Mouse (Mus musculus) MN1 (cell line): ENCODE data around the gene RPS10-NUDT3.

ENCODE experiments used
- DNase-seq: peaks from one replicate; pipeline ENCODE4 v3.0.0-alpha.2; 2016; ENCODE audit warnings: low spot score

Gene RPS10-NUDT3

DNA sequence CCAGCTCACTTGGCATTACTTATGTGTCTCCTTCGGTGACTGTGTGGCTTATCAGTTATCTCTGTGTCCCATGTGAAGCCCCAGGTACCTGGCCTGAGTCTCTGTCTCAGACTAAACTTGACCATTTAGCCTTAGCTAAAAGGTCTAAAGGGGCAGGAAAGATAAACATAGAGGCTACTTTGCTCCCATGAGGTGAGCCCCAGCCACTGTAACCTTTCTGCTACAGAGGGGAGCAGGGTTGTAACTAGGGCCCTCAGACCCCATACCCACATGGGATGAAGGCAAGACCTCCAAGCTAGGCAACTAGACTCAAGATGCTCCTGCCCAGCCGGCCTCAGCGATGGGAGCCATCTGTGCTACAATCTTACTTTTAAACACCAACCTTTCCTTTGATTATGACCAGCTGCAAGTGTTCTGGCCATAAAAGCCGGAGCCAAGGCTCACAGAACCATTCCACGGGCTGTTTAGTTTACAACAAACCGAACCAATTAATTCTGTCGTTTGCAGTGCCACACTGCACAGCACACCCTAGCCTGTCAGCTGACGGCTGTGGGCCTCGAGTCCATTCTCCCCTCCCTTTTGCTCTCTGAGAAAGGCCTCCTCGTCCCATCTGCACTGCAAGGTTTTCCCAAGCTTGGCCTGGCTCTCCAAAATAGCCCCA is 59.8 kb downstream of the RPS10-NUDT3 start:
- DNase-seq: no peak

DNA sequence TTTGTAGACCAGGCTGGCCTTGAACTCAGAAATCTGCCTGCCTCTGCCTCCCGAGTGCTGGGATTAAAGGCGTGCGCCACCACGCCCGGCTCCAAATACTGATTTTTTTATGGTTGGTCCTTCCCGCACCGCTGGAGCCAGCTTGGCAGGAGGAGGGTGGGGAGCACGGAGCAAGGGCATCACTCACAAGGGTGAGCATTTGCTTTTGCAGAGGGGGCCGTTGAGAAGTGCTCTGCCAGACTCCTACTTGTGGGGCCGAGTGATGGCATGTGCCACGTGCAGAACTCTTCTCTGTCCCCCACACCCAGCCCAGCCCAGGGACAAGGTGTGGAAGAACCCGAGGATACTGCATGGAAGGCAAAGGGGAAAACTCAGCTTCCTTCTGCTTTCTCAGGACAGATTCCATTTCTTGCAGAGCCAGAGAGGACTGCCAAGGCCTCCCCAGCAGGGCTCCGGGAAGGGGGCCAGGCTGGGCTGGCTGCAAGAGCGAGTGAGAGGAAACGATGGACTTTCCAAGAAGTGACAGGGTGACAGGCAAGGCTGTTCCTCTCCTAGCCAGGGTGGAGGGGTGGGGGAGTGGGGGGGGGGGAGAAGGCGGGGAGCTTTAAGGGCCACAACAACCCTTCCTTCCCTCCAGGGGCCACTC is 60.4 kb downstream of the RPS10-NUDT3 start:
- DNase-seq: no peak

GRCm38 (mm10) chr17:27573772-27574320 is 61.2 kb downstream of the RPS10-NUDT3 start:
- DNase-seq: no peak

DNA sequence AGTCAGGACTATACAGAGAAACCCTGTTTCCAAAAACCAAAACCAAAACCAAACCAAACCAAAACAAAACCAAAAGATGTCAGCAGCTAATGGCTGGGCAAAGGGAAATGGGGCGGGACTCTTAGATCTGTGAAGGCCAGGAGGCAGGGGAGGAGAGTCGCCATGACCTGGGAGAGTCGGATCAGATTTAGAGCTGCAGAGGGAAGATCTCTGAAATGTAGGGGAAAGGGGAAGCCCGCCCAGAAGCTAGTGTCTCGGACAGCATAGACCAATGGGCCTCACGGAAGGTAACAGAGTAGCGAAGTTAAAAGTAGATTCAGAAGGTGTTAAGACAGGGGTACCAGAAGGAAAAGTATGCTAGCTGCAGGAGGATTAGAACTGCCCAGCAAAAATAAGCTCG is 63.7 kb downstream of the RPS10-NUDT3 start:
- DNase-seq: no peak

GRCm38 (mm10) chr17:27568228-27568627 is 66.8 kb downstream of the RPS10-NUDT3 start:
- no peak for DNase-seq

DNA sequence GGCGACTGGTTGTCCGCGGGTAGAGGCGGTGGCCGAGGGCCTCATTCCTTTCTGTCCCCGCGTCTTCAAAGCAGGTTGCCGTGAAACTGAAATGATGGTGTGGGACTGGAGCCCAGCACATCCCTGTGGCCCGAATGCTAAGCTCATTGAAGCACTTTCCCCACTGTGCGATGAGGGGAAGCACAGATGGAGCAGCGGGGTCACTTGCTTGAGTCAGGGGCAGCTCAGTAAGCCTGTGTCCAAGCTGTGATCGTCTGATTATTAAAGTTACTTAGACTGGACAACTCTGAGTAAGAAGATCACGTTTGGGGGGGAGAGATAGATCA is 69.1 kb downstream of the RPS10-NUDT3 start:
- DNase-seq: no peak

GRCm38 (mm10) chr17:27565163-27565941 is 69.7 kb downstream of the RPS10-NUDT3 start, which contains the start of gene AI413582:
TSS of gene AI413582 (minus strand) at chr17:27565756.
- peak; percentile 95 for DNase-seq

DNA sequence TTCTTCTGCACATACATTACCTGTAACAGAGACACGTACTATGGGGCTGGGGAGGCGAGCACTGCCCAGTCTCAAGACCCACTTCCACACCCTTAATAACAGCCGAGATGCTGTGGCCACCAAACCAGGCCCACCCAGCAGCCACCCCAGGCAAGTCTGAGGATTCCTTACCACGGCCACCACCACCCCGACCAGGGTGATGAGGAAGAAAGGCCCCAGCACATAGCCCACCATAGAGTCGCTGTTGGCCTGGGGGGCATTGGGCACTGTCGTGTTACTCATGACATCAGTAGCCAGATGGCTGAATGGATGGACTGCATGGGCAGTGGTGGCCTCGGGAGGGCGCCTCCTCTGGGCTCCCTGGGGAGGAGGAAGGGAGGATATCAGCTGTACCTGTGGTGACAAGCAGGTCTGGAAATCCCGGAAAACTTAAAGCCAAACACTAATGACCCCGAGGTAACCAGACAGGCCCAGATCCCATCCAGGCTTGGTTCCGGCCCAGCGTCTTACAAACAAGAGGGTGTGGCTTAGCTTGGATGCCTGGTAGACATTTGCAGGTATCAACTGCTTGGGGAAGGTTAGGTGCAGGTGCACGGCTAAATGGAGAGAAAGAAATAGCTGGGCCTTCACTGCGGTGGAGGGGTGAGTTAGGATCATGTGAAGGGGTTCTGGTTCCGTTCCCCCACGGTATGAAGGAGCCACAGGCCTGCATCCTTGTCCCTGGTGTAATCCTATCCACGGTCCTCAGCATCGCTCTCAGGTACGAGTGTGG is 70.4 kb downstream of the RPS10-NUDT3 start:
- peak; percentile 48 for DNase-seq

- DNase-seq: peak; percentile 51
Observed at GRCm38 (mm10) chr17:27563771-27564244, 71.2 kb downstream of the RPS10-NUDT3 start.

DNA sequence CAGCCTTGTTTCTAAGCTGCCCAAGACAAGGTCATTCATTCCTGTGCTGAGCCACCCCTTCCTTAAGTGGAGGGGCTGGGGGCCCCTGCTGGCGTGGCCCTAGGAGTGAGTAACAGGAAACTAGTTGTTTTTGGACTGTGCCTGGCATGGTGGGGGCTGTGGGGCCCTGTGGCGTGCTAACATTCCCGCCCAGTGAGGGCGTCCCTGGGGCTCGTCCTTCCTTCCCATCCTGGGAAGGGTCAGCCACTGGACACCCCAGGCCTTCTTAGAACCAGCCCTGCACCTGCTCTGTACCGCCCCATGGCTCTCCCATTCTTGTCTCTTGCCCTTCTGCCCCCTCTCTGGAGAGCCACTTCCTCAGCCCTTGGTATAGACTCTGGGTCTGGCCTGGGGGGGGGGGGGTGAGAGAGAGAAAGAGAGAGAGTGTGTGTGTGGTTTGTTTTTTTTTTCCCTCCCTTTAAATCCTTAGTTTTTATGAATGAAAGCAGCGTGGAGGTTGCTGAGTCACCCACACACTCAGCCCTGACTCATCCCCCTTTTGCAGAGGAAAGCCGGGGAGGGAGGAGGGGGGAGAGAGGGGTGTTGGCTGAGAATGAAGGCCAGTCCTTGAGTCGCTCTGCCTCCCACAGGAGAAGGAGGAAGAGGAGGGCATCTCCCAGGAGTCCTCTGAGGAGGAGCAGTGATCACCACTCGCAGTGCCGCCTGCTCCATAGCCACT is 73.1 kb downstream of the RPS10-NUDT3 start:
- DNase-seq: peak; percentile 89

DNA sequence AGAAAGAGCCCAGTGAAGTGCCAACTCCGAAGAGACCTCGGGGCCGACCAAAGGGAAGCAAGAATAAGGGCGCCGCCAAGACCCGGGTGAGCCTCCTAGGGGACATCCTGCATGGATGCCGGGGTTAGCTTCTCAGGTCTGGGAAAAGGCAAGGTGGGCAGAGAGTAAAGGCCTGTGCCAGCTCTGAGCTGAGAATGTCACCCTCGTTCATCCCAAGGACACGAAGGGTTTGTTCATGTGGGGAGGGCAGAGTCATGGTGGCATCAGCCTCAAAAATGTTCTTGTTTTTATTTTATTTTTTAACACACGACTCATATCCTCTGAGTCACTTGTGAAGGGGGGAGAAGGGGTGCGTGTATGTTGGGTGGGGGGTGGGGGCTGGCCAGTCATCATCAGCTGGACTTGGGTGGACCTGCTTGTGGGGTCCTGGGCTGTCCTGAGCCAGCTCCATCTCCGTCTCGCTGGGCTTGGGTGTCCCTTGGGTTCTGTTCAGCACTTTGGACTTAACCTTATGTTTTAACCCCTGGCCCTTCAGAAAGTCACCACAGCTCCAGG is 74.0 kb downstream of the RPS10-NUDT3 start:
- no peak for DNase-seq

DNA sequence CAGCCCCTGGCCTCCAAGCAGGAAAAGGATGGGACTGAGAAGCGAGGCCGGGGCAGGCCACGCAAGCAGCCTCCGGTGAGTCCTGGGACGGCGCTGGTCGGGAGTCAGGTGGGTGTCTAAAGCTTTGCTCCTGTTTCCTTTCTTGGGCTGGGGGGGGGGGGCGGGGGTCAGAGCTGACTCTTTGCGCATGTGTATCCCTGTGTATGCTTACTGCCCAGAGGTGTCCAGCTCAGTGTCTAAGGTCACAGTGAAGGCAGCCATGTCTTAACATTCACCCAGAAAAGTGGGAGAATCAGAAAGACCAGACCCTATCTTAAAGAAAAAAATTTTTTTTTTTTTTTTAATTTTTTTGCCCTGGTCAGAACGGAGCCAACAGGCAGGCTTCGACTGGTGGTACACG is 75.4 kb downstream of the RPS10-NUDT3 start:
- no peak for DNase-seq

DNA sequence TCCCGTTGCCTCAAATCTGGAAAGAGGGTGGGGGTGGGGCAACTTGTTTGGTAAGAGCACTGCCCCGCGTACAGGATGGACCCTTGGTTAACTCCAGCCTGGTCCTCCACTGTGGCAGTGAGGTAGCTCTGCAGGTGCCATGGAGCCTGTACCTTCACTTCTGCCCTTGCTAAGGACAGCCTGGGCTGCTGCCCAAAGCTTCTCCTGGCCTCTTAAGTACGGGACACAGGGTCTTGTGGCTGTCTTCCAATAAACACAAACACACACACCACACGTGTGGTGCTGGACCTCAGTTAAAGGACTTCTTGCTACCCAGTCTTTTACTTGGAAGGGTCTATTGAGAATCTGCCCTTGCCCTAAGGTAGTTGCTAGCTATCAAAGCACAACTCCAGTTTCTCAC is 76.2 kb downstream of the RPS10-NUDT3 start:
- DNase-seq: no peak

DNA sequence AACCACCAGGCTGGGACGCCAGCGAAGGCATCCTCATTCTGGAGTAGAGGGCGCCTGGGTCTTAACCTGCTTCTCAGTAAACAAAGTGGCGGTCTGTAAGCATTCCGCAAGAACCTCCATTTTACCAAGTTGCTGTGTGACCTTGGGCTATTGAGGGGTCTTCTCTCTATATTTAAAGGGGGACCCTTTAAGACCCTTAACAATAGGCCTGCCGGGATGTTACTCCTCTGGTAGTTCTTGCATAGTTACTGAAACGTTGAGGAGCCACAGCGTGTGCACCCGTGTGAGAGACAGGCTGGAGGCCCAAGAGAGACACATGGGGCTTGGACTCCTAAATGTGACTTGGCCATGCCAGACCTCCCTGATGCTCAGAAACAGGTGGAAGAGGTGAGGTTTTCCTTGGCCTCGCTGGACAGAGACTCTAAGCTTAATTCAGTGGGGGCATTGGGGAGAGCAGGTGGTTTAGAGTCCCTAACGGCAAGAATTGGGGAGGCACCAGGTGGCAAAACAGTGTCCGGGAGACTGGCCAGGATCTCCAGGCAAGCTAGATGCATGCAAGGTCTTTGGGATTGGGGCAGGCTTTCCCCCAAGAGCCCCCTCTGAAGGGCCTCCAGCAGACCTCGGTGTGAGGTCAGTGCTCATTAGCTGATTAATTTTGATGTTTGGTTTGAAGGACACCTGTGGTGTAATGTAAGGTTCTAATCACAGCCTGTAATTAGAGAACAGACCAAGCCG is 76.9 kb downstream of the RPS10-NUDT3 start:
- DNase-seq: no peak

DNA sequence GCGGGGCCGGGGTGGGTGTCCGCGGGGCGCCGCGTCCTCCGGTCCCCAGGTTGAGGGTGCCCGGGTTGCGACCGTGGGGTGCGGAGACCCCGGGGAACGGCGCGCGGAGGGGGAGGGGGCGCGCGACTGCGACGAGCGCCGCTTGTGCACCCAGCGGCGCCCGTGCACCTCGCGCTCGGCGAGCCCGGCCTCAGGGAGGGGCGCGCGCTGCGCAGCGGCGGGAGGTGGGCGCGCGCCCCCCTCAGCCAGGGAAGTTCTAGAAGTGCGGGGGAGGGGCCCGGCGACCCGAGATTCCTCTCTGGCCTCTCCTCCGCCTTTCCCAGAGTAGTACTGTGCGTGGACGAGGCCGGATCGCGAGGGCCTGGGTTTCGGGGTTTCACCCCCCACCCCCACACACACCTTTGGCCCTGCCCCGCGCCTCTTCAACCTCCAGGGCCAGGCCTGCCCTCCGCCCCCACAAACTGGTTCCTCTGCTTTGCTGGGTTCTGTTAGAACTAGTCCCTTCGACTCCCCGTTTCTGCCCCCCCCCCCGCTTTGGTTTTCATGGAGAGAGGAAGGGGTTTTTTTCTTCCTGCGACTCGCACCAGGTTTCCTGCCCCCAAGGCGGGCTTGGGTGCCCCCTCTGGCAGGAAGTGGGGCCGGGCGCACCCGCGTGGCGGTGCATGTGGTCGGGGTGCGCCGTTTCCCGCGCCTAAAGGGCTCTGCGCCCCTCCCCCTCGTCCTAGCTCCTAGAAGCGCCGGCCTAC is 77.7 kb downstream of the RPS10-NUDT3 start:
- DNase-seq: peak; percentile 80

DNA sequence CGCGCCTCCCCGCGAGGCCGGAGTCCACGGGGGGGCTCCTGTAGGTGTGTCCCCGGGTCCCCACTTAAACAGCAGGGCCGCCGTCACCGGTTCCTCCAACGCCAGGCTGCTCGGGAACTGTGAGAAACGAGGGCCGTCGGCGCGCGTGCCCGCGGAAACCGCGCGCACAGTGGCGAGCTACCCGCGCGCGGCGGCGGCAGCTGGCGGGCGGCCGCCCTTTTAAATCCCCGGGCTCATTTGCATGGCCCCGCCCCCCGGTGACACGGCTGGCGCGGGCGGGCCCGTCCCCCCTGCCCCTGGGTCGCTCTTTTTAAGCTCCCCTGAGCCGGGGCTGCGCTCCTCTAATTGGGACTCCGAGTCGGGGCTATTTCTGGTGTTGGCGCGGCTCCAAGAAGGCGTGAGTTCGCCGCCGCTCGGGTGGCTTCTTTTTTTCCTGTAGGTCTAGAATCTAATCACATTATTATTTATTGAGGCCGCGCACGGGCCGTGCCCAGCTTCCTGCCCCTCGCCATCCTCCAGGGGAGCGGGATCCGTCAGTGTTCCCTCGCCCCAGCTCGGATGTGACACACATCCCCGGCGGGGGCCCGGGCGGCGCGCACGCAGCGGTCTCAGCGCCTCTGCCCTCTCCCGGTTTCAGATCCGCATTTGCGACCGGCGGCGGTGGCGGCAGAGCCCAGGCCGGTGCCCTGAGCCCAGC is 78.6 kb downstream of the RPS10-NUDT3 start, which contains the start of gene Hmga1:
Hmga1 (plus strand) TSS at position 183 of the 697 bp plus-strand sequence.
- DNase-seq: peak; percentile 96

- DNase-seq: no peak
Observed at GRCm38 (mm10) chr17:27555512-27556172, 79.4 kb downstream of the RPS10-NUDT3 start.

GRCm38 (mm10) chr17:27555075-27555511 is 79.9 kb downstream of the RPS10-NUDT3 start:
- no peak for DNase-seq
